Mouse (Mus musculus): ENCODE measurements around the gene Llgl1. TPM values are rescaled to one million over a fixed set of nuclear protein-coding genes. Genes with fewer than 3 reads are reported as not detected.

Llgl1 gene
- polyA plus RNA-seq, 1 experiment from 2014 or later = 22.7 TPM

GRCm38 (mm10) chr11:60701611-60702010, 2.1 kb downstream of the Llgl1 start:
- Histone ChIP-seq H3K27ac (ENCODE audit: low read length) (no peak overlapping the region), H3K27me3 (replicated peaks; ENCODE audit: insufficient read depth, low read length) (no peaks in the 10 kb centered on the region), H3K9me3 (ENCODE audit: low read length) (no peaks in the 10 kb centered on the region), H3K36me3 (ENCODE audit: insufficient read depth, low read length) (no peaks in the 10 kb centered on the region), H3K4me1 (ENCODE audit: insufficient read depth, low read depth, low read length) (peaks cover 10% of the 10 kb centered on the region; the same call in 1 of the 2 replicates), H3K9ac (replicated peaks; ENCODE audit: low read depth) (no peak overlapping the region), H3K4me2 (replicated peaks; ENCODE audit: low read depth, low read length) (no peak overlapping the region), H3K4me3 (ENCODE audit: low read depth, low read length) (no peak overlapping the region)
- no peak for TF ChIP-seq EP300 (IDR thresholded peaks at IDR 0.05)
- no peak for TF ChIP-seq CTCF (IDR thresholded peaks at IDR 0.05)
- DNase-seq (ENCODE audit: low spot score) (no peak), ATAC-seq (no peak)
- 77% methylated on average over 2 of the region's 4 CpGs for WGBS

- Histone ChIP-seq H3K9me3 (ENCODE audit: low read length) (no peaks in the 10 kb centered on the region), H3K4me1 (ENCODE audit: insufficient read depth, low read depth, low read length) (peaks cover 16% of the 10 kb centered on the region), H3K36me3 (ENCODE audit: insufficient read depth, low read length) (no peaks in the 10 kb centered on the region), H3K27ac (ENCODE audit: low read length) (no peak overlapping the region), H3K4me2 (replicated peaks; ENCODE audit: low read depth, low read length) (no peak overlapping the region), H3K9ac (replicated peaks; ENCODE audit: low read depth) (no peak overlapping the region), H3K4me3 (ENCODE audit: low read depth, low read length) (no peak overlapping the region), H3K27me3 (replicated peaks; ENCODE audit: insufficient read depth, low read length) (no peaks in the 10 kb centered on the region)
- ATAC-seq (no peak), DNase-seq (ENCODE audit: low spot score) (peak; percentile 72)
- TF ChIP-seq EP300 (IDR thresholded peaks at IDR 0.05) (no peak), CTCF (IDR thresholded peaks at IDR 0.05) (peak; percentile 85)
- 35% methylated on average over 4 of the region's 4 CpGs for WGBS
Measured at GRCm38 (mm10) chr11:60703131-60703530, 3.6 kb downstream of the Llgl1 start.

DNA sequence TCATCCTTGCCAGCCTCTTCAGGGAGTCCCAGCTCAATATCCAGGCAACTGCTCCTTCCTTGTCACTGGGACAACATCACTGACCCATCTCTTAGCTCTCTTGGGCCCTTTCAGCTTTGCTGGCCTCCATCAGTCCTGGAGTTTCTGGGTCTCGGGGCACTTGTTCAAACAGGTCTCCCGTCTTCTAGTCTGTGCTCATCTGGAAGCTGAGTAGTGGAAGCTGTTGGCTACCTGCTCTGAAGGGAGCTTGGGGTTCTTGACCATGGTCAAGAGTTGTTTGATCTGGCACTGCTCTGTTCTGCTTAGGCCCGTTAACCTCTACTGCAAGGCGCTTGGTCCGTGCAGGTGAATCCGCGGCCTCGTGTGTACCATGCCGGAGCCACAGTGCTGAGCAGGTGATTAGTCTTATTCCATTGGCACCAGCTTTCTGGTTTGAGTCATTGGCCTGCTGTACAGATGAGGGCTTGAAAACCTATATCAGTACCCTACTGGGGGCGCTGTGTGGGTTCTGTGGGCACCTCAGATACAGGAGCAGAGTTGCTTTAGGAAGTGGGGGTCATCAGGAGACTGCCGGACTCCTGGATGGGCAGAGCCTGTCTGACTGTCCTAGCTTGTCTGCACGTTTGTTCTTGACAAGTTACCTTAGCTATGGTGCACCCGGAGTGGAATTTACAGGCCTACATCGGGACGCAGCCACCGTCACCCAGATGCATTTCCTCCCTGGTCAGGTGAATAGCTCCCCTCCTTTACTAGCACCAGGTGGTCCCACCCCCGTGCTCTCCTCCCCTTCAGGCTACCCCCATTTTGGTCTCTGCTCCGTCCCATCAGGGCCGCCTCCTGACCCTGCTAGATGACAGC, 4.7 kb downstream of the Llgl1 start:
- ATAC-seq (no peak), DNase-seq (ENCODE audit: low spot score) (no peak)
- Histone ChIP-seq H3K27ac (ENCODE audit: low read length) (no peak overlapping the region), H3K36me3 (ENCODE audit: insufficient read depth, low read length) (peaks cover 10% of the 10 kb centered on the region; the same call in 1 of the 2 replicates), H3K4me1 (ENCODE audit: insufficient read depth, low read depth, low read length) (peaks cover 16% of the 10 kb centered on the region), H3K27me3 (replicated peaks; ENCODE audit: insufficient read depth, low read length) (no peaks in the 10 kb centered on the region), H3K4me2 (replicated peaks; ENCODE audit: low read depth, low read length) (no peak overlapping the region), H3K9ac (replicated peaks; ENCODE audit: low read depth) (no peak overlapping the region), H3K9me3 (ENCODE audit: low read length) (no peaks in the 10 kb centered on the region), H3K4me3 (ENCODE audit: low read depth, low read length) (no peak overlapping the region)
- WGBS = 90% methylated on average over 19 of the region's 19 CpGs
- TF ChIP-seq CTCF (IDR thresholded peaks at IDR 0.05) = no peak
- TF ChIP-seq EP300 (IDR thresholded peaks at IDR 0.05) = no peak

- no peak for DNase-seq (ENCODE audit: low spot score)
- WGBS = 87% methylated on average over 3 of the region's 3 CpGs
- H3K27ac ChIP-seq (ENCODE audit: low read length) = no peak overlapping the region
- no peak overlapping the region for H3K4me2 ChIP-seq (replicated peaks; ENCODE audit: low read depth, low read length)
- H3K27me3 ChIP-seq (replicated peaks; ENCODE audit: insufficient read depth, low read length) = no peaks in the 10 kb centered on the region
- TF ChIP-seq CTCF (IDR thresholded peaks at IDR 0.05) = no peak
- TF ChIP-seq EP300 (IDR thresholded peaks at IDR 0.05) = no peak
- no peak overlapping the region for H3K4me3 ChIP-seq (ENCODE audit: low read depth, low read length)
- ATAC-seq = no peak
- no peak overlapping the region for H3K9ac ChIP-seq (replicated peaks; ENCODE audit: low read depth)
- no peaks in the 10 kb centered on the region for H3K9me3 ChIP-seq (ENCODE audit: low read length)
- H3K36me3 ChIP-seq (ENCODE audit: insufficient read depth, low read length) = peaks cover 15% of the 10 kb centered on the region; the same call in 1 of the 2 replicates
- H3K4me1 ChIP-seq (ENCODE audit: insufficient read depth, low read depth, low read length) = peaks cover 14% of the 10 kb centered on the region
Measured at GRCm38 (mm10) chr11:60705255-60705654, 5.7 kb downstream of the Llgl1 start.

- WGBS = 92% methylated on average over 7 of the region's 7 CpGs
Measured at GRCm38 (mm10) chr11:60706076-60706475, 6.6 kb downstream of the Llgl1 start.

DNA sequence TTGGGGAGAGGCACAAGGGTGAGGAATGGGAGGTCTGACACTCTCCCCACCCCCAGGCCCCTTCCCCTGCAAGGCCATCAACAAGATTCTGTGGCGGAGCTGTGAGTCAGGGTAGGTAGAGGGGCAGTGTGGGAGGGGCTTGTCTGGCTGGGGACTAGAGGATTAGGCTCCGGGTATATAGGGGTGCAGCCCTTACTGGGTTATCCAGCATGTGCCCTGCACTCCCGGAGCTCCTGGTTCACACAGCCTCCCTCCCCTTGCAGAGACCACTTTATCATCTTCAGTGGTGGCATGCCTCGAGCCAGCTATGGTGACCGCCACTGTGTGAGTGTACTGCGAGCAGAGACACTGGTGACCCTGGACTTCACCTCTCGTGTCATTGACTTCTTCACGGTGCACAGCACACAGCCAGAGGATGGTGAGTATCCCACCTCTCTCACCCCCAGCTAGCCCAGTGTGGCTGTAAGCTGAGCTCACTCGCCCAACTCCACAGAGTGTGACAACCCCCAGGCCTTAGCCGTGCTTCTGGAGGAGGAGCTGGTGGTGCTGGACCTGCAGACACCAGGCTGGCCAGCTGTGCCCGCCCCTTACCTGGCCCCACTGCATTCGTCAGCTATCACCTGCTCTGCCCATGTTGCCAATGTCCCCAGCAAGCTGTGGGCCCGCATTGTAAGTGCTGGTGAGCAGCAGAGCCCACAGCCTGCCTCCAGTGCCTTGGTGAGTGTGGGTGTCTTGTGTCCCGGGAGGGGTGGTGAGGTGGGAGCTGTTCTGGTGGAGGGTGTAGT, 7.4 kb downstream of the Llgl1 start:
- 86% methylated on average over 14 of the region's 14 CpGs for WGBS
- Histone ChIP-seq H3K9me3 (ENCODE audit: low read length) (no peaks in the 10 kb centered on the region), H3K27me3 (replicated peaks; ENCODE audit: insufficient read depth, low read length) (no peaks in the 10 kb centered on the region), H3K4me3 (ENCODE audit: low read depth, low read length) (no peak overlapping the region), H3K4me2 (replicated peaks; ENCODE audit: low read depth, low read length) (no peak overlapping the region), H3K36me3 (ENCODE audit: insufficient read depth, low read length) (peaks cover 26% of the 10 kb centered on the region), H3K27ac (ENCODE audit: low read length) (no peak overlapping the region), H3K4me1 (ENCODE audit: insufficient read depth, low read depth, low read length) (peaks cover 6% of the 10 kb centered on the region; the same call in 1 of the 2 replicates), H3K9ac (replicated peaks; ENCODE audit: low read depth) (no peak overlapping the region)
- no peak for TF ChIP-seq CTCF (IDR thresholded peaks at IDR 0.05)
- no peak for TF ChIP-seq EP300 (IDR thresholded peaks at IDR 0.05)
- DNase-seq (ENCODE audit: low spot score) (no peak), ATAC-seq (no peak)

More at GRCm38 (mm10) chr11:60706076-60706475, 6.6 kb downstream of the Llgl1 start:
- Histone ChIP-seq H3K9me3 (ENCODE audit: low read length) (no peaks in the 10 kb centered on the region), H3K36me3 (ENCODE audit: insufficient read depth, low read length) (peaks cover 18% of the 10 kb centered on the region), H3K4me2 (replicated peaks; ENCODE audit: low read depth, low read length) (no peak overlapping the region), H3K4me1 (ENCODE audit: insufficient read depth, low read depth, low read length) (peaks cover 6% of the 10 kb centered on the region; the same call in 1 of the 2 replicates), H3K27ac (ENCODE audit: low read length) (no peak overlapping the region), H3K9ac (replicated peaks; ENCODE audit: low read depth) (no peak overlapping the region), H3K4me3 (ENCODE audit: low read depth, low read length) (no peak overlapping the region), H3K27me3 (replicated peaks; ENCODE audit: insufficient read depth, low read length) (no peaks in the 10 kb centered on the region)
- TF ChIP-seq EP300 (IDR thresholded peaks at IDR 0.05) (no peak), CTCF (IDR thresholded peaks at IDR 0.05) (no peak)
- ATAC-seq (no peak), DNase-seq (ENCODE audit: low spot score) (no peak)
